Comparison of ENCODE assay signal across 10 mouse cellular contexts in the genomic region with DNA sequence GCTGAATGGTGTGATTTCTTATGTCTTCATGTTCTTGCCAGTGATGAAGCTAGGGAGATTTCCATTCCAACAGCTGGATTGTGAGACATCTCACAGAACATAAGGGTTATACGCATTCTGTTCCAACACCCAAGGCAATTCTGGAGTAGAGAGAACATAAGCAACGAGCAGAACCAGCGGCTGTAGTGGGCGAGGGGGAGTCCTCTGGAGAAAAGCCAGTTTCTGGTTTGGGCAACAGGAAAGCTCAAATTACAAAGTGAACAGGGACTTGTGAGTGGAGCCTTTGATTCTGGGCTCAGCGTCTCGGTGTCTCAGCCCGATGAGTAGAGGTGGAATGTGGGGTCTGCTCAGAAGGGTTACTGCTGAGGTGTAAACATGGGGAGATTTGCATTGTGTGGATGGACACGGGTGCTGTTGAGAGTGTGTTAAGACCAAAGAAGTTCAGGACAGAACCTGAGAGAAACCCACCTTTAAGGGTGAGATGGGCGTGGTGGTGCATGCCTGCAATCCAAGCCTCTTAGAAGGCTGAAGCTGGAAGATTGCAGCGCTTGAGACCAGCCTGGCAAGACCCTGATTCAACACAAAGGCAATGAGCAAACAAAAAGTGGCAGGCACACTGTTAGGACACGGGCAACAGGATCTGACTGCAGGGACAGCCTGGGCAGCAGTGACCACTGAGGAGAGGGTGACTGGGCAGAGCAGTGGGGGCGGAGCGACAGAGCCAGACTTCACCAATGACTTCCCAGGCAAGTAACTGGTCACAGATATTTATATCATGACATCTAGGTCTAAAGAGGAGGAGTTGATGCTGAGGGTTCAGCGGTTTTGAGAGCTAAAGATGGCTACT. TPM values are rescaled to one million over a fixed set of nuclear protein-coding genes. Genes with fewer than 3 reads are reported as not detected.
DNase-seq lines count a peak whose midpoint lies in the region; ATAC-seq and TF ChIP-seq lines count a peak whose summit lies in the region.
"Had no signal": no experiment of that assay in that cellular context is flagged by ENCODE, and none has a peak within 500 bp of the region (broad histone marks: within the 10 kb centered on the region; RNA-seq: fewer than 3 reads in every experiment).

No protein-coding gene starts in this region.

- no peak for DNase-seq in heart, adult 2 months
- DNase-seq in lung, embryonic 14.5 days = peak; percentile 84
- no peak for DNase-seq in lung, adult 18-20 months
- DNase-seq in cerebellum, postnatal 25 days = peak; percentile 67 to 75
- peak; percentile 53 for DNase-seq in limb, embryonic 14.5 days (ENCODE audit: low spot score)
- no peak for DNase-seq in layer of hippocampus, postnatal 14 days (ENCODE audit: low spot score in 2 of 2)
- DNase-seq in spleen, postnatal 4 days (ENCODE audit: low spot score in 2 of 2) = no peak
- DNase-seq: thymus, adult 18-20 months had no signal

- peaks cover 5% of the 10 kb centered on the region for H3K36me3 ChIP-seq in heart, embryonic 12.5 days
- H3K36me3 ChIP-seq in heart, adult 2 months (ENCODE audit: control insufficient read depth, insufficient read depth, low read length) = no peaks in the 10 kb centered on the region
- H3K36me3 ChIP-seq in lung, embryonic 14.5 days (ENCODE audit: insufficient read depth) = peaks cover 7% of the 10 kb centered on the region
- peaks cover 8% of the 10 kb centered on the region for H3K36me3 ChIP-seq in limb, embryonic 14.5 days (ENCODE audit: control insufficient read depth, insufficient read depth, low read length)

- no peak overlapping the region for H3K27ac ChIP-seq in heart, embryonic 12.5 days (ENCODE audit: poor library complexity, severe bottlenecking)
- no peak overlapping the region for H3K27ac ChIP-seq in heart, adult 2 months
- H3K27ac ChIP-seq in lung, embryonic 14.5 days (ENCODE audit: low read depth) = peak overlapping the region; percentile 73
- 0 out of 2 replicates have a peak overlapping the region, but pooled peaks have one; percentile 38 for H3K27ac ChIP-seq in limb, embryonic 14.5 days (replicated peaks; ENCODE audit: low read depth, low read length)
- H3K27ac ChIP-seq: midbrain, embryonic 13.5 days had no signal

- ATAC-seq in heart, embryonic 12.5 days (ENCODE audit: insufficient number of reproducible peaks, low FRiP score) = no peak
- peak; percentile 57; the same call in 1 of the 2 replicates for ATAC-seq in lung, embryonic 14.5 days (ENCODE audit: insufficient read depth)
- ATAC-seq in limb, embryonic 14.5 days (ENCODE audit: low FRiP score, low read depth) = peak; percentile 24; the same call in 1 of the 2 replicates
- ATAC-seq: midbrain, embryonic 13.5 days had no signal

- 11% methylated on average over 14 of the region's 14 CpGs for WGBS in heart, embryonic 12.5 days
- WGBS in heart, adult 2 months = 18% methylated on average over 14 of the region's 14 CpGs
- WGBS in lung, embryonic 14.5 days = 3% methylated on average over 14 of the region's 14 CpGs
- WGBS in limb, embryonic 14.5 days = 4% methylated on average over 14 of the region's 14 CpGs

- 0 out of 2 replicates have a peak overlapping the region, but pooled peaks have one; percentile 23 for H3K9ac ChIP-seq in heart, embryonic 12.5 days
- H3K9ac ChIP-seq in heart, adult 2 months (ENCODE audit: low read depth, low read length) = no peak overlapping the region
- peak overlapping the region; percentile 33 for H3K9ac ChIP-seq in lung, embryonic 14.5 days
- H3K9ac ChIP-seq in limb, embryonic 14.5 days (ENCODE audit: low read depth, low read length, severe bottlenecking) = peak overlapping the region; percentile 16; the same call in 1 of the 2 replicates
- H3K9ac ChIP-seq: midbrain, embryonic 13.5 days had no signal

- no peaks in the 10 kb centered on the region for H3K79me2 ChIP-seq in heart, adult 2 months (replicated peaks; ENCODE audit: control insufficient read depth, insufficient read depth, low read length)

- H3K27me3 ChIP-seq in heart, embryonic 12.5 days (replicated peaks) = no peaks in the 10 kb centered on the region
- H3K27me3 ChIP-seq in heart, adult 2 months (ENCODE audit: control insufficient read depth, insufficient read depth, low read length) = peaks cover 2% of the 10 kb centered on the region; the same call in 1 of the 2 replicates
- no peaks in the 10 kb centered on the region for H3K27me3 ChIP-seq in lung, embryonic 14.5 days (ENCODE audit: insufficient read depth, low read length)
- H3K27me3 ChIP-seq in limb, embryonic 14.5 days (ENCODE audit: control insufficient read depth, insufficient read depth, low read length) = no peaks in the 10 kb centered on the region
- H3K27me3 ChIP-seq: midbrain, embryonic 13.5 days had no signal

- TF ChIP-seq POLR2A in heart, adult 2 months (IDR thresholded peaks at IDR 0.05; ENCODE audit: insufficient read depth, low read depth, low read length) = no peak
- TF ChIP-seq POLR2A in limb, embryonic 14.5 days (IDR thresholded peaks at IDR 0.05; ENCODE audit: borderline replicate concordance, extremely low read depth, insufficient read depth, insufficient read length) = no peak

- intact Hi-C loops in heart, adult 2 months (cut with DNase I) = no loop called here

- no peaks in the 10 kb centered on the region for H3K9me3 ChIP-seq in heart, embryonic 12.5 days (replicated peaks)
- H3K9me3 ChIP-seq in lung, embryonic 14.5 days (ENCODE audit: low read depth, low read length) = no peaks in the 10 kb centered on the region
- H3K9me3 ChIP-seq in limb, embryonic 14.5 days (ENCODE audit: control insufficient read depth, low read length) = no peaks in the 10 kb centered on the region
- H3K9me3 ChIP-seq: midbrain, embryonic 13.5 days had no signal

- H3K4me1 ChIP-seq in heart, embryonic 12.5 days (replicated peaks) = peaks cover 28% of the 10 kb centered on the region
- H3K4me1 ChIP-seq in heart, adult 2 months (ENCODE audit: control insufficient read depth, insufficient read depth, low read length) = peaks cover 5% of the 10 kb centered on the region; the same call in 1 of the 2 replicates
- peaks cover 18% of the 10 kb centered on the region; the same call in 1 of the 2 replicates for H3K4me1 ChIP-seq in lung, embryonic 14.5 days (ENCODE audit: insufficient read depth)
- H3K4me1 ChIP-seq in limb, embryonic 14.5 days (ENCODE audit: control insufficient read depth, insufficient read depth, low read length) = peaks cover 11% of the 10 kb centered on the region

- no peak for TF ChIP-seq EP300 in heart, adult 2 months (IDR thresholded peaks at IDR 0.05; ENCODE audit: insufficient read depth, low read depth, low read length)

- TF ChIP-seq CTCF in heart, adult 2 months (IDR thresholded peaks at IDR 0.05) = no peak
- no peak for TF ChIP-seq CTCF in lung, embryonic 14.5 days (IDR thresholded peaks at IDR 0.05; ENCODE audit: low read depth)

- H3K4me2 ChIP-seq in heart, embryonic 12.5 days = peak overlapping the region; percentile 47
- H3K4me2 ChIP-seq in lung, embryonic 14.5 days = peak overlapping the region; percentile 54
- peak overlapping the region; percentile 35 for H3K4me2 ChIP-seq in limb, embryonic 14.5 days (replicated peaks; ENCODE audit: low read depth, low read length, severe bottlenecking)
- H3K4me2 ChIP-seq: midbrain, embryonic 13.5 days had no signal

- no peak overlapping the region for H3K4me3 ChIP-seq in heart, embryonic 12.5 days
- no peak overlapping the region for H3K4me3 ChIP-seq in heart, adult 2 months
- peak overlapping the region; percentile 3; the same call in 1 of the 2 replicates for H3K4me3 ChIP-seq in lung, embryonic 14.5 days (ENCODE audit: low read depth, low read length)
- no peak overlapping the region for H3K4me3 ChIP-seq in limb, embryonic 14.5 days (replicated peaks; ENCODE audit: low read length)
- H3K4me3 ChIP-seq: midbrain, embryonic 13.5 days had no signal

RNA-seq across cellular contexts. Expression of a gene that starts 6.5 kb away (rescaled TPM):
- 0.32 and 0.57 TPM in 2 replicates for polyA plus RNA-seq in heart, embryonic 12.5 days (2016; fragmentation: Nextera tagmentation; extraction: Ambion mirVana)
- total RNA-seq in heart, adult 2 months (2021) = under 1 TPM in 1 of 2 experiments, not detected in 1; 0.18 TPM
- 0.06 TPM in 2 replicates for polyA plus RNA-seq in heart, adult 2 months (2012; rRNA removed)
- 1.4 and 1.9 TPM in 2 replicates for polyA plus RNA-seq in lung, embryonic 14.5 days (2014; fragmentation: Nextera tagmentation; extraction: Ambion mirVana)
- polyA plus RNA-seq in limb, embryonic 14.5 days (2012; rRNA removed) = 1.0 and 1.3 TPM in 2 replicates
- polyA plus RNA-seq in limb, embryonic 14.5 days (2014; fragmentation: Nextera tagmentation; extraction: Ambion mirVana) = 0.25 and 0.54 TPM in 2 replicates
- total RNA-seq in layer of hippocampus, postnatal 14 days (2021) = under 1 TPM; 0.38 to 0.69 TPM

RNA-seq across cellular contexts. Expression of a gene that starts 7.1 kb away (rescaled TPM):
- 19.8 TPM in 2 replicates for polyA plus RNA-seq in heart, embryonic 12.5 days (2016; fragmentation: Nextera tagmentation; extraction: Ambion mirVana)
- 10 to 100 TPM in 1 of 2 experiments, 1 to 10 TPM in 1; 8.8 to 11.6 TPM for total RNA-seq in heart, adult 2 months (2021)
- polyA plus RNA-seq in heart, adult 2 months (2012; rRNA removed) = 9.3 and 13.3 TPM in 2 replicates
- 11.0 and 13.7 TPM in 2 replicates for polyA plus RNA-seq in lung, embryonic 14.5 days (2014; fragmentation: Nextera tagmentation; extraction: Ambion mirVana)
- 28.3 and 29.5 TPM in 2 replicates for polyA plus RNA-seq in limb, embryonic 14.5 days (2012; rRNA removed)
- polyA plus RNA-seq in limb, embryonic 14.5 days (2014; fragmentation: Nextera tagmentation; extraction: Ambion mirVana) = 10.2 and 12.2 TPM in 2 replicates
- 10 to 100 TPM; 11.5 to 11.9 TPM for total RNA-seq in layer of hippocampus, postnatal 14 days (2021)

RNA-seq across cellular contexts. Expression of a gene that starts 22.4 kb away (rescaled TPM):
- 38.2 and 40.4 TPM in 2 replicates for polyA plus RNA-seq in heart, embryonic 12.5 days (2016; fragmentation: Nextera tagmentation; extraction: Ambion mirVana)
- 100 to 1,000 TPM; 112 to 127 TPM for total RNA-seq in heart, adult 2 months (2021)
- 142 and 156 TPM in 2 replicates for polyA plus RNA-seq in heart, adult 2 months (2012; rRNA removed)
- 44.3 and 47.2 TPM in 2 replicates for polyA plus RNA-seq in lung, embryonic 14.5 days (2014; fragmentation: Nextera tagmentation; extraction: Ambion mirVana)
- polyA plus RNA-seq in limb, embryonic 14.5 days (2012; rRNA removed) = 80.2 and 84.4 TPM in 2 replicates
- 81.0 and 91.6 TPM in 2 replicates for polyA plus RNA-seq in limb, embryonic 14.5 days (2014; fragmentation: Nextera tagmentation; extraction: Ambion mirVana)
- 10 to 100 TPM; 73.9 to 76.0 TPM for total RNA-seq in layer of hippocampus, postnatal 14 days (2021)

RNA-seq across cellular contexts. Expression of a gene that starts 23.9 kb away (rescaled TPM):
- 33.3 and 38.2 TPM in 2 replicates for polyA plus RNA-seq in heart, embryonic 12.5 days (2016; fragmentation: Nextera tagmentation; extraction: Ambion mirVana)
- 1 to 10 TPM; 6.2 to 6.8 TPM for total RNA-seq in heart, adult 2 months (2021)
- polyA plus RNA-seq in heart, adult 2 months (2012; rRNA removed) = 3.5 and 3.8 TPM in 2 replicates
- polyA plus RNA-seq in lung, embryonic 14.5 days (2014; fragmentation: Nextera tagmentation; extraction: Ambion mirVana) = 18.7 and 19.4 TPM in 2 replicates
- 41.0 and 49.5 TPM in 2 replicates for polyA plus RNA-seq in limb, embryonic 14.5 days (2012; rRNA removed)
- 20.6 and 23.6 TPM in 2 replicates for polyA plus RNA-seq in limb, embryonic 14.5 days (2014; fragmentation: Nextera tagmentation; extraction: Ambion mirVana)
- 10 to 100 TPM; 11.3 to 11.4 TPM for total RNA-seq in layer of hippocampus, postnatal 14 days (2021)

RNA-seq across cellular contexts. Expression of a gene that starts 54.7 kb away (rescaled TPM):
- polyA plus RNA-seq in heart, embryonic 12.5 days (2016; fragmentation: Nextera tagmentation; extraction: Ambion mirVana) = 17.5 and 18.6 TPM in 2 replicates
- total RNA-seq in heart, adult 2 months (2021) = 1 to 10 TPM; 3.6 to 5.1 TPM
- 6.0 and 7.3 TPM in 2 replicates for polyA plus RNA-seq in heart, adult 2 months (2012; rRNA removed)
- 58.8 and 66.1 TPM in 2 replicates for polyA plus RNA-seq in lung, embryonic 14.5 days (2014; fragmentation: Nextera tagmentation; extraction: Ambion mirVana)
- polyA plus RNA-seq in limb, embryonic 14.5 days (2012; rRNA removed) = 171 and 233 TPM in 2 replicates
- 83.5 and 114 TPM in 2 replicates for polyA plus RNA-seq in limb, embryonic 14.5 days (2014; fragmentation: Nextera tagmentation; extraction: Ambion mirVana)
- 1 to 10 TPM; 3.5 to 4.0 TPM for total RNA-seq in layer of hippocampus, postnatal 14 days (2021)

Comparison
In these comparisons a context has a peak if more than half of its experiments do, and no peak if none do; other contexts are left out.
1. DNase-seq: peak in lung, embryonic 14.5 days (single experiment), cerebellum, postnatal 25 days (2 of 2) and limb, embryonic 14.5 days (single experiment); none in heart, adult 2 months (0 of 2), lung, adult 18-20 months (0 of 2), layer of hippocampus, postnatal 14 days (0 of 2) and spleen, postnatal 4 days (0 of 2).
2. H3K27ac ChIP-seq: peak in lung, embryonic 14.5 days (single experiment) and limb, embryonic 14.5 days (single experiment); none in heart, embryonic 12.5 days (single experiment) and heart, adult 2 months (single experiment).
3. Peak in every context shown above with its lines, with median percentiles within 50 percentile points of each other: H3K4me2 ChIP-seq.